Mouse (Mus musculus) testis, adult 2 months (tissue): Measurements from ENCODE around the gene Fgd2. TPM values are rescaled to one million over a fixed set of nuclear protein-coding genes. Genes with fewer than 3 reads are reported as not detected.
A peak's percentile ranks its signal among the peaks of the same experiment; 100 is the strongest.

Source experiments
- H3K27ac ChIP-seq: fragments of 200-500 bp; 2 replicates; pipeline ENCODE4 v1.5.1; 2012; ENCODE audit warnings: low read depth, low read length; ENCODE audit not compliant: control insufficient read depth, insufficient read depth
- H3K27me3 ChIP-seq: fragments of 200-500 bp; 2 replicates; pipeline ENCODE4 v1.6.1; 2012; ENCODE audit warnings: mild to moderate bottlenecking, low read length, moderate library complexity; ENCODE audit not compliant: control insufficient read depth, insufficient read depth
- H3K36me3 ChIP-seq: fragments of 200-500 bp; 2 replicates; pipeline ENCODE4 v1.6.1; 2012; ENCODE audit warnings: mild to moderate bottlenecking, low read length; ENCODE audit not compliant: control insufficient read depth, insufficient read depth
- H3K4me1 ChIP-seq: fragments of 200-500 bp; 2 replicates; pipeline ENCODE4 v1.6.1; 2012; ENCODE audit warnings: low read length; ENCODE audit not compliant: control insufficient read depth, insufficient read depth
- H3K4me3 ChIP-seq: fragments of 200-500 bp; 2 replicates; pipeline ENCODE4 v1.5.1; 2012; ENCODE audit warnings: low read depth, mild to moderate bottlenecking, low read length, moderate library complexity, mixed read lengths; ENCODE audit not compliant: control insufficient read depth
- CTCF ChIP-seq: fragments of 200-500 bp; IDR thresholded peaks from 2 replicates; pipeline ENCODE4 v1.5.1; 2012; ENCODE audit warnings: low read depth, mild to moderate bottlenecking, inconsistent platforms, low read length, moderate library complexity; ENCODE audit not compliant: control insufficient read depth, insufficient read depth, insufficient replicate concordance
- POLR2A ChIP-seq: fragments of 200-500 bp; IDR thresholded peaks from 2 replicates; pipeline ENCODE4 v1.6.1; 2012; ENCODE audit warnings: low read depth, mild to moderate bottlenecking, inconsistent platforms, low read length, moderate library complexity; ENCODE audit not compliant: control insufficient read depth
- polyA plus RNA-seq: library from polyadenylated mRNA; depleted of rRNA; stranded (reverse); fragments of >200 nt; gene quantifications from 2 replicates; pipeline ENCODE4 v1.2.3, GENCODE M21; 2012

Fgd2 gene
- polyA plus RNA-seq, 1 experiment = 33.4 TPM

- no peak for TF ChIP-seq POLR2A
- TF ChIP-seq CTCF = no peak
- Histone ChIP-seq H3K4me3 (no peak overlapping the region), H3K27ac (no peak overlapping the region), H3K27me3 (no peaks in the 10 kb centered on the region), H3K36me3 (no peaks in the 10 kb centered on the region), H3K4me1 (peaks cover 12% of the 10 kb centered on the region)
These were observed 34.7 kb downstream of the Fgd2 start for GRCm38 (mm10) chr17:29395381-29395780.

- Histone ChIP-seq H3K27me3 (no peaks in the 10 kb centered on the region), H3K36me3 (no peaks in the 10 kb centered on the region), H3K4me1 (peaks cover 12% of the 10 kb centered on the region), H3K27ac (no peak overlapping the region; the same call in 1 of the 2 replicates), H3K4me3 (no peak overlapping the region)
- TF ChIP-seq POLR2A (no peak), CTCF (no peak)
These were observed 35.5 kb downstream of the Fgd2 start for GRCm38 (mm10) chr17:29396056-29396799.

- TF ChIP-seq POLR2A (no peak), CTCF (peak; percentile 97)
- Histone ChIP-seq H3K4me1 (peaks cover 12% of the 10 kb centered on the region), H3K4me3 (no peak overlapping the region), H3K36me3 (no peaks in the 10 kb centered on the region), H3K27me3 (no peaks in the 10 kb centered on the region), H3K27ac (peak overlapping the region; percentile 49)
These were observed 36.1 kb downstream of the Fgd2 start for GRCm38 (mm10) chr17:29396821-29397242.

- peaks cover 12% of the 10 kb centered on the region for H3K4me1 ChIP-seq
- H3K27me3 ChIP-seq = no peaks in the 10 kb centered on the region
- H3K27ac ChIP-seq = no peak overlapping the region
These were observed 37.0 kb downstream of the Fgd2 start for GRCm38 (mm10) chr17:29397480-29398433.

GRCm38 (mm10) chr17:29398434-29399026 lies 37.8 kb downstream of the Fgd2 start:
- Histone ChIP-seq H3K27me3 (no peaks in the 10 kb centered on the region), H3K4me3 (peak overlapping the region; percentile 2), H3K4me1 (peaks cover 12% of the 10 kb centered on the region), H3K36me3 (no peaks in the 10 kb centered on the region), H3K27ac (no peak overlapping the region)
- TF ChIP-seq POLR2A (no peak), CTCF (no peak)

More at GRCm38 (mm10) chr17:29397480-29398433, 37.0 kb downstream of the Fgd2 start:
- no peak for TF ChIP-seq CTCF
- TF ChIP-seq POLR2A = no peak
- Histone ChIP-seq H3K36me3 (no peaks in the 10 kb centered on the region), H3K4me3 (peak overlapping the region; percentile 2)

GRCm38 (mm10) chr17:29399241-29399910 lies 38.7 kb downstream of the Fgd2 start:
- H3K36me3 ChIP-seq = no peaks in the 10 kb centered on the region
- H3K4me3 ChIP-seq = no peak overlapping the region
- peaks cover 12% of the 10 kb centered on the region for H3K4me1 ChIP-seq
- TF ChIP-seq POLR2A (no peak), CTCF (no peak)
- H3K27me3 ChIP-seq = no peaks in the 10 kb centered on the region
- no peak overlapping the region for H3K27ac ChIP-seq

- Histone ChIP-seq H3K4me3 (no peak overlapping the region), H3K27me3 (no peaks in the 10 kb centered on the region), H3K36me3 (no peaks in the 10 kb centered on the region), H3K27ac (no peak overlapping the region), H3K4me1 (peaks cover 12% of the 10 kb centered on the region)
- no peak for TF ChIP-seq POLR2A
- no peak for TF ChIP-seq CTCF
These were observed 39.3 kb downstream of the Fgd2 start for GRCm38 (mm10) chr17:29400044-29400443.
